Mouse (Mus musculus) limb, embryonic 11.5 days (tissue): ENCODE data around the gene Il3. TPM values are rescaled to one million over a fixed set of nuclear protein-coding genes. Genes with fewer than 3 reads are reported as not detected.

Experiments
- ATAC-seq: fragments of 200-750 bp; cut with Nextera tagmentation; 2 replicates; pipeline ENCODE4 v1.8.0; 2017; ENCODE audit warnings: low read depth; ENCODE audit not compliant: insufficient number of reproducible peaks, low FRiP score, low TSS enrichment
- DNase-seq: peaks from one replicate; pipeline ENCODE4 v3.0.0-alpha.2; 2015; ENCODE audit warnings: low spot score
- H3K27ac ChIP-seq: fragments of 300-500 bp; sonication (generic); replicated peaks from 2 replicates; pipeline ENCODE4 v1.5.1; 2014; ENCODE audit warnings: low read depth, mild to moderate bottlenecking, low read length
- H3K27me3 ChIP-seq: fragments of 300-500 bp; sonication (generic); 2 replicates; pipeline ENCODE4 v1.6.1; 2014; ENCODE audit warnings: mild to moderate bottlenecking, low read length, mixed read lengths; ENCODE audit not compliant: control insufficient read depth, insufficient read depth
- H3K36me3 ChIP-seq: fragments of 300-500 bp; sonication (generic); 2 replicates; pipeline ENCODE4 v1.6.1; 2014; ENCODE audit warnings: mild to moderate bottlenecking, low read length, moderate library complexity, mixed read lengths; ENCODE audit not compliant: control insufficient read depth, insufficient read depth
- H3K4me1 ChIP-seq: fragments of 300-500 bp; sonication (generic); 2 replicates; pipeline ENCODE4 v1.6.1; 2014; ENCODE audit warnings: low read length, mixed read lengths; ENCODE audit not compliant: control insufficient read depth, insufficient read depth
- H3K4me2 ChIP-seq: fragments of 300-500 bp; sonication (generic); 2 replicates; pipeline ENCODE4 v1.6.1; 2014; ENCODE audit warnings: low read depth, mild to moderate bottlenecking, moderate library complexity; ENCODE audit not compliant: severe bottlenecking
- H3K4me3 ChIP-seq: fragments of 300-500 bp; sonication (generic); 2 replicates; pipeline ENCODE4 v1.5.1; 2014; ENCODE audit warnings: low read depth, low read length
- H3K9ac ChIP-seq: fragments of 300-500 bp; sonication (generic); 2 replicates; pipeline ENCODE4 v1.6.1; 2014; ENCODE audit warnings: mild to moderate bottlenecking, low read length
- H3K9me3 ChIP-seq: fragments of 300-500 bp; sonication (generic); 2 replicates; pipeline ENCODE4 v1.6.1; 2016; ENCODE audit warnings: low read length; ENCODE audit not compliant: control insufficient read depth
- WGBS: fragments of 180-500 bp; shearing (Covaris S2); extraction: QIAGEN DNeasy Blood & Tissue Kit; methylation state at CpG from one replicate; pipeline ENCODE4 v1.1.7; 2014; 5-methylcytosine and 5-hydroxymethylcytosine counted together
- polyA plus RNA-seq: library from polyadenylated mRNA; unstranded; fragments of >200 nt; fragmentation: Nextera tagmentation; extraction: Ambion mirVana; gene quantifications from 2 replicates; pipeline ENCODE4 v1.2.1, GENCODE M21; 2014

Gene Il3
- polyA plus RNA-seq, 1 experiment from 2014 or later: not detected

- Histone ChIP-seq H3K4me2 (no peak overlapping the region), H3K4me3 (no peak overlapping the region), H3K36me3 (no peaks in the 10 kb centered on the region), H3K4me1 (no peaks in the 10 kb centered on the region), H3K9me3 (no peaks in the 10 kb centered on the region), H3K27me3 (no peaks in the 10 kb centered on the region), H3K27ac (no peak overlapping the region), H3K9ac (no peak overlapping the region)
- 4% methylated on average over 1 of the region's 1 CpGs for WGBS
- ATAC-seq (no peak), DNase-seq (no peak)
Observed at GRCm38 (mm10) chr11:54263405-54264031, 3.6 kb downstream of the Il3 start.

- ATAC-seq (no peak), DNase-seq (peak; percentile 80)
- 66% methylated on average over 3 of the region's 3 CpGs for WGBS
- Histone ChIP-seq H3K4me3 (no peak overlapping the region), H3K9ac (no peak overlapping the region), H3K9me3 (no peaks in the 10 kb centered on the region), H3K27me3 (no peaks in the 10 kb centered on the region), H3K36me3 (no peaks in the 10 kb centered on the region), H3K4me1 (no peaks in the 10 kb centered on the region), H3K27ac (no peak overlapping the region), H3K4me2 (no peak overlapping the region)
Observed at GRCm38 (mm10) chr11:54256624-54257376, 10.3 kb downstream of the Il3 start.

GRCm38 (mm10) chr11:54254114-54254513 is 13.0 kb downstream of the Il3 start:
- Histone ChIP-seq H3K4me1 (no peaks in the 10 kb centered on the region), H3K4me3 (no peak overlapping the region), H3K36me3 (no peaks in the 10 kb centered on the region), H3K9me3 (no peaks in the 10 kb centered on the region), H3K9ac (no peak overlapping the region), H3K27me3 (no peaks in the 10 kb centered on the region), H3K4me2 (no peak overlapping the region), H3K27ac (no peak overlapping the region)
- 49% methylated on average over 4 of the region's 4 CpGs for WGBS
- DNase-seq (no peak), ATAC-seq (no peak)

- Histone ChIP-seq H3K27me3 (no peaks in the 10 kb centered on the region), H3K4me1 (no peaks in the 10 kb centered on the region), H3K4me3 (no peak overlapping the region), H3K9ac (no peak overlapping the region), H3K9me3 (no peaks in the 10 kb centered on the region), H3K36me3 (no peaks in the 10 kb centered on the region), H3K4me2 (no peak overlapping the region), H3K27ac (no peak overlapping the region)
- 92% methylated on average over 11 of the region's 11 CpGs for WGBS
- ATAC-seq (no peak), DNase-seq (no peak)
Observed at GRCm38 (mm10) chr11:54250575-54250974, 16.5 kb downstream of the Il3 start.

- Histone ChIP-seq H3K9ac (no peak overlapping the region), H3K27ac (no peak overlapping the region), H3K4me2 (no peak overlapping the region), H3K4me3 (no peak overlapping the region), H3K27me3 (no peaks in the 10 kb centered on the region), H3K4me1 (no peaks in the 10 kb centered on the region), H3K9me3 (no peaks in the 10 kb centered on the region), H3K36me3 (no peaks in the 10 kb centered on the region)
- WGBS: 78% methylated on average over 3 of the region's 3 CpGs
- ATAC-seq (no peak), DNase-seq (no peak)
Observed at GRCm38 (mm10) chr11:54249748-54250147, 17.3 kb downstream of the Il3 start.

- H3K27ac ChIP-seq: no peak within 1 kb of the TSS
- ATAC-seq (no peak), DNase-seq (no peak)
- H3K4me2 ChIP-seq: no peak within 1 kb of the TSS
- no peaks in the 10 kb centered on the region for H3K27me3 ChIP-seq
- 59% methylated on average over 11 of the region's 11 CpGs for WGBS
- H3K4me3 ChIP-seq: no peak within 1 kb of the TSS
- H3K4me1 ChIP-seq: no peaks in the 10 kb centered on the region
- H3K9me3 ChIP-seq: no peaks in the 10 kb centered on the region
- H3K9ac ChIP-seq: no peak within 1 kb of the TSS
- H3K36me3 ChIP-seq: no peaks in the 10 kb centered on the region
Observed at GRCm38 (mm10) chr11:54248940-54249717, 17.9 kb downstream of the Il3 start, which contains the start of gene Csf2. Gene Csf2, minus strand, starts transcription at chr11:54249667.

GRCm38 (mm10) chr11:54247251-54247950 is 19.7 kb downstream of the Il3 start:
- Histone ChIP-seq H3K4me2 (no peak overlapping the region), H3K27ac (no peak overlapping the region), H3K9ac (no peak overlapping the region), H3K36me3 (no peaks in the 10 kb centered on the region), H3K9me3 (no peaks in the 10 kb centered on the region), H3K4me1 (no peaks in the 10 kb centered on the region), H3K27me3 (no peaks in the 10 kb centered on the region), H3K4me3 (no peak overlapping the region)
- whole genome bisulfite sequencing: 79% methylated on average over 10 of the region's 10 CpGs
- ATAC-seq (no peak), DNase-seq (no peak)

GRCm38 (mm10) chr11:54244465-54244864 is 22.6 kb downstream of the Il3 start:
- DNase-seq: no peak
- Histone ChIP-seq H3K27ac (no peak overlapping the region), H3K9me3 (no peaks in the 10 kb centered on the region)

More at GRCm38 (mm10) chr11:54244465-54244864, 22.6 kb downstream of the Il3 start:
- H3K4me2 ChIP-seq: no peak overlapping the region
- H3K9ac ChIP-seq: no peak overlapping the region
- H3K27me3 ChIP-seq: no peaks in the 10 kb centered on the region
- no peaks in the 10 kb centered on the region for H3K36me3 ChIP-seq
- no peaks in the 10 kb centered on the region for H3K4me1 ChIP-seq
- WGBS: 76% methylated on average over 6 of the region's 6 CpGs
- H3K4me3 ChIP-seq: no peak overlapping the region
- no peak for ATAC-seq
